Mouse (Mus musculus) lung, postnatal 0 days (tissue): ENCODE data around the gene Syne2. TPM values are rescaled to one million over a fixed set of nuclear protein-coding genes. Genes with fewer than 3 reads are reported as not detected.

Experiments
- ATAC-seq: fragments of 200-750 bp; cut with Nextera tagmentation; 2 replicates; pipeline ENCODE4 v1.8.0; 2017; ENCODE audit warnings: moderate library complexity
- DNase-seq: peaks from one replicate; pipeline ENCODE4 v3.0.0-alpha.2; 2016; ENCODE audit warnings: low spot score
- H3K27ac ChIP-seq: fragments of 300-500 bp; sonication (generic); 2 replicates; pipeline ENCODE4 v1.5.1; 2014; ENCODE audit warnings: antibody characterized with exemption, mild to moderate bottlenecking, low read length, mixed read lengths
- H3K27me3 ChIP-seq: fragments of 300-500 bp; sonication (generic); replicated peaks from 2 replicates; pipeline ENCODE4 v1.6.1; 2014; ENCODE audit warnings: low read length, mixed read lengths; ENCODE audit not compliant: insufficient read depth
- H3K36me3 ChIP-seq: fragments of 300-500 bp; sonication (generic); 2 replicates; pipeline ENCODE4 v1.6.1; 2014; ENCODE audit warnings: low read length, mixed read lengths; ENCODE audit not compliant: insufficient read depth
- H3K4me1 ChIP-seq: fragments of 300-500 bp; sonication (generic); 2 replicates; pipeline ENCODE4 v1.6.1; 2014; ENCODE audit warnings: antibody characterized with exemption, low read depth, low read length, mixed read lengths; ENCODE audit not compliant: insufficient read depth
- H3K4me2 ChIP-seq: fragments of 300-500 bp; sonication (generic); replicated peaks from 2 replicates; pipeline ENCODE4 v1.6.1; 2014; ENCODE audit warnings: low read depth, mild to moderate bottlenecking, low read length, moderate library complexity, mixed read lengths
- H3K4me3 ChIP-seq: fragments of 300-500 bp; sonication (generic); 2 replicates; pipeline ENCODE4 v1.5.1; 2014; ENCODE audit warnings: low read depth, low read length
- H3K9ac ChIP-seq: fragments of 300-500 bp; sonication (generic); replicated peaks from 2 replicates; pipeline ENCODE4 v1.6.1; 2014; ENCODE audit warnings: low read depth, mild to moderate bottlenecking
- H3K9me3 ChIP-seq: fragments of 300-500 bp; sonication (generic); 2 replicates; pipeline ENCODE4 v1.6.1; 2016; ENCODE audit warnings: low read length, mixed read lengths
- CTCF ChIP-seq: IDR thresholded peaks from 2 replicates; pipeline ENCODE4 v1.5.1; 2016; ENCODE audit warnings: antibody characterized with exemption, mild to moderate bottlenecking
- EP300 ChIP-seq: IDR thresholded peaks from 2 replicates; pipeline ENCODE4 v1.6.1; 2016; ENCODE audit warnings: antibody characterized with exemption, mild to moderate bottlenecking, control low read depth
- WGBS: fragments of 180-500 bp; shearing (Covaris S2); extraction: QIAGEN DNeasy Blood & Tissue Kit; methylation state at CpG from one replicate; pipeline ENCODE4 v1.1.7; 2014; 5-methylcytosine and 5-hydroxymethylcytosine counted together
- polyA plus RNA-seq: library from polyadenylated mRNA; unstranded; fragments of >200 nt; fragmentation: Nextera tagmentation; extraction: Ambion mirVana; gene quantifications from 2 replicates; pipeline ENCODE4 v1.2.1, GENCODE M21; 2015

Gene Syne2
- polyA plus RNA-seq, 1 experiment from 2014 or later, result 41.8 TPM

DNA sequence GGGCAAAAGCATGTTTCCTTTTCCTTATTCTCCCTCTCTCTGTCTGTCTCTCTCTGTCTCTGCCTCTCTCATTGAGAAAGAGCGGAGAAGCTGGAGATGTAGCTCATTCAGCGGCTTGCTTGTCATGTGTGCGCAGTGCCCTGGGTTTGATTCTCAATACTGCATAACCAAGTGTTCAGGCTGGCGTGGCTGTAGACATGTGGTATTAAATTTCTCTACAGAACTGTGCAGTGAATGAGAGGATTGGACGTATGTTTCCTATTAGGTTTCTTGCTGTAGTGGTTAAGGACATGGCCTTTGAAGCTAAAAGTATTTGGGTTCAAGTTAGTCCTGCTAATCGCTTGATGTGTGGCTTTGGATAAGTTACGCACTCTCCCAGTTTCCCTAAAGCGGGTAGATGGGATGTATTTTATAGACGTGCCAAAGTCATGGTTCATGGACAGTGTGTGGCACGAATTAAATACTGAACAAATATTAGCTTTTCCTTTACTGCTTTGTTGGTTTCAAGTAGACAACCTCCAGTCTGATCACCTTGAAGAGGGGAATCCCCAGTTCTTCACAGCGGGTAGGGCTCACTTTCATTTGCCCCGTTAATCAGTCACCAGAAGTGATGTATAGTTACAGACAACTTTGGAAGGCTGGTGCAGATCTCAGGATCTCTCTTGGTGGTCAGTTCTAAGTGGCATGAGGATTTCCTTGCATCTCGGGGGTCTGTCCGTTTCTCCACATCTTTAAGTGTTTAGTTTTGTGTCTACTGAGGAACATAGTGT is 16.2 kb downstream of the Syne2 start:
- Histone ChIP-seq H3K4me2 (0 out of 2 replicates have a peak overlapping the region, but pooled peaks have one; percentile 19), H3K27me3 (no peaks in the 10 kb centered on the region), H3K9ac (0 out of 2 replicates have a peak overlapping the region, but pooled peaks have one; percentile 3), H3K4me3 (no peak overlapping the region), H3K9me3 (no peaks in the 10 kb centered on the region), H3K36me3 (no peaks in the 10 kb centered on the region), H3K27ac (no peak overlapping the region), H3K4me1 (peaks cover 4% of the 10 kb centered on the region; the same call in 1 of the 2 replicates)
- no peak for ATAC-seq
- WGBS, result 55% methylated on average over 14 of the region's 14 CpGs
- TF ChIP-seq EP300 (no peak), CTCF (no peak)
- no peak for DNase-seq

DNA sequence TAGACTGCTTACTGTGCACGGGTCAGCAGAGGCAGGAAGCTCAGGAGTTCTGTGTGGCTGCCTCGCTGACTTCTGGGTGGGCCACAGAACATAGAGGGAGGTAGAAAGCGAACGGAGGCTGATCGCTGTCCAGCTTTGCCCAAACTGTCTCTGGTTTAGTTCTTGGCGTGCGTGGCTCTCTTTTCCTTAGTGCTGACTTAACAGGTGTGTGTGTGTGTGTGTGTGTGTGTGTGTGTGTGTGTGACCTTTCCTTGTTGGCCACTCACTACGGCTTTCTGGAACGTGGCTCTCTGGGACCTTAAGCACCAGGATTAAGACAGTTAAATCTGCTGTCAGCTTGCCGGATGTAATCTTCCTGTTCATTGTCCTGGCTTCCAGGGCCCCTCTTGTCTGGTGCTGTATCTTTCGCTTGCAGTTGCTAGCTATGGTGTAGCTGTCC is 18.6 kb downstream of the Syne2 start:
- peak; percentile 39 for DNase-seq
- Histone ChIP-seq H3K4me3 (no peak overlapping the region), H3K4me1 (peaks cover 4% of the 10 kb centered on the region; the same call in 1 of the 2 replicates), H3K36me3 (no peaks in the 10 kb centered on the region), H3K9me3 (no peaks in the 10 kb centered on the region), H3K27me3 (no peaks in the 10 kb centered on the region), H3K9ac (no peak overlapping the region), H3K27ac (no peak overlapping the region; the same call in 1 of the 2 replicates), H3K4me2 (peak overlapping the region; percentile 37)
- 24% methylated on average over 11 of the region's 11 CpGs for WGBS
- TF ChIP-seq CTCF, result no peak
- no peak for TF ChIP-seq EP300
- ATAC-seq, result peak; percentile 74

DNA sequence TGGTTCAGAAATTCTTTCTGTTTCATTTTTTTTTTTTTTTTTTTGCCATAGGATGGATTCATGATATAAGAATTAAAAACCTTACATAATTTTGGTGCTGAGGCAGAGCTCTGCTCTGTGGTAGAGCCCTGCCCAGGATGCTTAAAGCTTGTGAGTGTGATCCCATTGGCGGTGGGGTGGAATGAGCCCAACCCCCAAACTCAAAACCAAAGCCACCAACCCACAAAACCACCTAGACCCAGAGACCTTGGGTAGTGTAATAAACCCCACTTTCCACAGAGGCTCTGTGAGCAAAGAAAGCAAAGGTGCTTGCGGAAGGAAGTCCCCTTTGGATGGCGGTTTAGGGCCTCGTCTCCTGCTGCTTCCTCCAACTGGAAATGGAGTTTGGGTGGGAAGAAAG is 19.5 kb downstream of the Syne2 start:
- H3K9ac ChIP-seq, result no peak overlapping the region

DNA sequence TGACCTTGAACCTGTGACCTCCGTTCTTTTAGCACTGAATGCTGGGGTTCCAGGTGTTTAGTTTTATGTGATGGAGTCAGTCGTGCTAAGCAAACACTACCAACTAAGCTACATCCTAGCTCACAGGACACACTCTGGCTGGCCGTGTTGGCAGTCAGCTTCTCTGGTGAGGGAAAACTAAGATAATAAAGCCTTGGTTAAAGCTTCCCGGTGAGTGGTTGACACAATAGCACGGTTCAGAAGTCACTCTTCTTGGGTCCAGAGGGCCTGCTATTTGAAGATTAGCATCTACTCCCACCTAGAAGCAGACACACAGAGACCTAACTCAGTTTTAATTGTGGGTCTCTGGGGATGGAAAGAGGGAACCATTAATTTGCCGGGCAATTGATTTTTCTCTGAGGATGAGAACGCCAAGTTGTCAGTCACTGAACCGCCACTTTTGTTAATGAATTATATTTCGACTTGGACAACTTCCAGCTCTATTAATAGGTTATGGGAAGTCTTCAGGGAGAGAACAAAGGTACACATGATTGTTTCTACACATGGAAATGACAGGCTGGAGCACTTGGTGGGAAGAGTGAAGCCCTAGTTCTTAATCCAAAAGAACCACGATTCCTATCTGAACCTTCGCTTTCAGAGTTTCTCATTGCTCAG is 21.3 kb downstream of the Syne2 start:
- DNase-seq (no peak), ATAC-seq (no peak)
- WGBS, result 62% methylated on average over 11 of the region's 11 CpGs
- Histone ChIP-seq H3K27ac (no peak overlapping the region), H3K27me3 (no peaks in the 10 kb centered on the region), H3K4me2 (no peak overlapping the region), H3K9me3 (no peaks in the 10 kb centered on the region), H3K9ac (no peak overlapping the region), H3K4me3 (no peak overlapping the region), H3K36me3 (no peaks in the 10 kb centered on the region), H3K4me1 (no peaks in the 10 kb centered on the region; the same call in 1 of the 2 replicates)
- TF ChIP-seq CTCF (no peak), EP300 (no peak)

More for the DNA sequence above, 19.5 kb downstream of the Syne2 start:
- H3K27ac ChIP-seq, result no peak overlapping the region
- ATAC-seq (no peak), DNase-seq (no peak)
- H3K27me3 ChIP-seq, result no peaks in the 10 kb centered on the region
- H3K36me3 ChIP-seq, result no peaks in the 10 kb centered on the region
- no peak overlapping the region for H3K4me2 ChIP-seq
- TF ChIP-seq CTCF (no peak), EP300 (no peak)
- no peaks in the 10 kb centered on the region for H3K9me3 ChIP-seq
- WGBS, result 77% methylated on average over 4 of the region's 4 CpGs
- peaks cover 4% of the 10 kb centered on the region; the same call in 1 of the 2 replicates for H3K4me1 ChIP-seq
- H3K4me3 ChIP-seq, result no peak overlapping the region

DNA sequence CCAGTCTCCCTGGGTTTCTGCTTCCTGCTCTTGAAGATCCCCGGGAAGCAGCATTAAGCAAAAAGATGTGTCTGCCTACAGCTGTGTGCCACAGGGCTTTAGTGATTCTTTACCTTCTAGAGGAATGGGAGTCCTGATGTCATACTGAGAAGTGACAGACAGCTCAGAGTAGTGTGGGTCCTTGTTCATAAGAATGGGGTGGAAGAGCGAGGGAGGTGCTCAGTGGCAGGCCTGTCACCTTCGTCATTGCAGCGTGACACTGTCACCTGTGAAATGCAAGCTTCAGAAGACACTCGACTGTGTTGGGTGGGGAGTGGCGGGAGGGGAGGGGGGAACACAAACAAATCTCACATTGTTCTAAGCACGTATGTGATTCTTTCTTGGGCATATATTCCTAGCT is 23.2 kb downstream of the Syne2 start:
- ATAC-seq, result no peak
- no peaks in the 10 kb centered on the region; the same call in 1 of the 2 replicates for H3K4me1 ChIP-seq
- no peak overlapping the region for H3K4me3 ChIP-seq
- H3K27me3 ChIP-seq, result no peaks in the 10 kb centered on the region
- 67% methylated on average over 7 of the region's 7 CpGs for WGBS
- no peaks in the 10 kb centered on the region for H3K9me3 ChIP-seq
- H3K4me2 ChIP-seq, result no peak overlapping the region
- no peak overlapping the region for H3K27ac ChIP-seq
- no peak for TF ChIP-seq EP300
- no peak for TF ChIP-seq CTCF
- no peak for DNase-seq
- H3K9ac ChIP-seq, result no peak overlapping the region
- no peaks in the 10 kb centered on the region for H3K36me3 ChIP-seq

DNA sequence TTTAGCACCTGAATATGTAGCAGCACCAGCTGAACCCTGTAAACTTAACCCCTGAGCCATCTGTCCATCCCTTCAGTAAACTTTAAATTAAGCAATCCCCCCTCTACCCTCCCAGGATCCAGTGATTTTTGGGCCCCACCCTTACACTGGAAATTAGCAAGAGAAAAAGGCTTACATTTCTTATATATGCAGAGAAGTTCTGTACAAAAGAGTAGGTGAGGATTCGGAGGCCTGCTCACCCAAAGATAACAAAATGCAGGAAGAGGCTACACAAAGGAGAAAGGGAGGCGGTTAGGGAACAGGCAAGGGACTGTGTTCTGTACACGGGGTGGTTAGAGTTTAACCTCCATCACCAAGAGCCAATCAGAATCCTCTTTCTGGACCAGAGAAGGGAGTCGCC is 26.4 kb downstream of the Syne2 start:
- no peak overlapping the region for H3K4me3 ChIP-seq
- H3K9ac ChIP-seq, result no peak overlapping the region
- no peaks in the 10 kb centered on the region for H3K4me1 ChIP-seq
- no peak overlapping the region for H3K27ac ChIP-seq
- ATAC-seq (no peak), DNase-seq (no peak)
- no peaks in the 10 kb centered on the region for H3K27me3 ChIP-seq
- 67% methylated on average over 4 of the region's 4 CpGs for WGBS
- H3K9me3 ChIP-seq, result no peaks in the 10 kb centered on the region
- no peaks in the 10 kb centered on the region for H3K36me3 ChIP-seq
- TF ChIP-seq CTCF (no peak), EP300 (no peak)
- no peak overlapping the region for H3K4me2 ChIP-seq
